Mouse (Mus musculus) adrenal gland, postnatal 4 days (tissue): ENCODE data around the gene Blcap. TPM values are rescaled to one million over a fixed set of nuclear protein-coding genes. Genes with fewer than 3 reads are reported as not detected.
"Not testable (repeated sequence)": the region's sequence is repeated elsewhere in the genome, so short reads cannot be mapped to it uniquely, and the experiment has no call there.

Source experiments
- DNase-seq, 2 experiments: peaks; one replicate each; pipeline ENCODE4 v3.0.0; 2021 to 2022; ENCODE audit warnings: low spot score in 2 of 2, mixed read lengths in 2 of 2
- long read RNA-seq, 2 experiments: library from polyadenylated mRNA; stranded (forward); transcript quantifications; one replicate each; pipeline ENCODE4 v2.0.0; 2021
- total RNA-seq, 2 experiments: library from RNA; stranded (reverse); gene quantifications; 2 replicates each; pipeline ENCODE4 v1.2.3; 2021

Blcap gene
- 100 to 1,000 TPM; 103 to 104 TPM for total RNA-seq
- long read RNA-seq, experiment 1, transcript Blcap-202 (2 exons, 2,056 nt), result major isoform, 88 of 103 reads
- long read RNA-seq, experiment 1, transcript Blcap-201 (2 exons, 2,108 nt), result minor isoform, 5 of 103 reads
- long read RNA-seq, experiment 1, partial matches to known transcripts, result 0 of 103 reads
- long read RNA-seq, experiment 1, other reads (novel, unspliced or antisense), result 10 of 103 reads
- long read RNA-seq, experiment 2, transcript Blcap-202 (2 exons, 2,056 nt), result major isoform, 71 of 109 reads
- long read RNA-seq, experiment 2, partial matches to known transcripts, result 0 of 109 reads
- long read RNA-seq, experiment 2, other reads (novel, unspliced or antisense), result 34 of 109 reads

DNA sequence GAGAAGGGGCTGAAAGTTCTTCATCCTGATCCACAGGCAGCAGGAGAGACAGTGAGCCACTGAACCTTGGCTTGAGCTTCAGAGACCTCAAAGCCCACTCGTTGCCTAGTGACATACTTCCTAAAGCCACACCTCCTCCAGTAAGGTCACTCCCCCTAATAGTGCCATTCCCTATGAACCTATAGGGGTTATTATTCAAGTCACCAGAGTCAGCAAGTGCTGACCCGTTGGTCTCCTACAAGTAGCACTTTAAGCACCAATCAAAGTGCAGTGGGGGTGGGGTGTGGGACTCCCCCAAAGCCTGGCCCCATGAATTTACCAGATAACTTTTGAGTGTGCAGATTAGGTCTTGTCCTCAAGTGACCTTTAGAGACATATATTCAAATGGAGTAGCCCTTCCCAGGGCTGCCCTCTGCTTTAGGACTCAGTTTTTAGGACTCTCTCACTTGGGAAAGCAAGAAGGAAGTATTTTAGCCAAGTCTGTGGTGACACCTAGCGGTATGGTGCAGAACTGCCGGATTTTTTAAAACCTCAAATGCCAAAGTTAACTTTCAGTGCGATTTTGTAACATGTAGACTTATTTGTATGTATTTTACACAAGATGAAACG is at the start of gene Blcap:
Gene Blcap, minus strand, starts transcription at position 51 of the 609 bp plus-strand sequence.
- no peak for DNase-seq

DNA sequence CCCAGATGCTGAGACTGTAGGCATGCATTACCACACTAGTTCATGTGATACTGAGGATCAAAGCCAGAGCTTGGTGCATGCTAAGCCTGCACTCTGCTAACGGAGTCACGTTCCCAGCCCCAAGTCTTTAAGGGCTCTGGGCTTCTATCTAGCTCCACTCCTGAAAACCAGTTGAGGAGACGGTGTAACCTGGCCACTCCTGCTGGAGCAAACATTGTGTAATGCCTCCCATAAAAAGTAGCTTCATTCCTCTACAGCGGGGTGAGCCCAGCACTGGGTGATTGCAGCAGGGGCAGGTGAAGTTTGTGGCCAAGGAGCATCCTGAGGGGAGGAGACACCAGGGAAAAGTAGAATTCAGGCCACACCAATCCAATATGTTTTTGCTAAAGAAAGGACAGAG is 47.3 kb upstream of the Blcap start:
- no peak for DNase-seq

DNA sequence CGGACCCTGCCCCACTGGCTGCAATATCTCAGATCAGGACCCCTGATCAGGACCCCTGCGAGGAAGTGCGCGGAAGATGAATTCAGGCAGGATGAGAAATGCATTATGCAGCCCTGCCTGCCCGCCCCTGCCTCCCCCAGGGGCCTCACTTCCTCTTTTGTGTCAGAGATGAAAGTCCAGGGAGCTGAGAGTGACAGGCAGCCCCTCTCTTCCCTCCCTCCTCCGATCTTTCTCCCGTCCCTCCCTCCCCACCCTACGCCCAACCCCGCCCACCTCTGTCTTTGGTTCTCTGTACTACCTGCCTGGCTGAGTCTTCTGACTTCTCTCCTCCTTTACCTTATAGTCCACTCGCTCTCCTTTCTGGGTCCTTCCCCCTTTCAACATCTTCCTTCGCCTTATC is 42.9 kb upstream of the Blcap start:
- no peak for DNase-seq

- no peak for DNase-seq
Observed at GRCm38 (mm10) chr2:157611735-157612134, 40.7 kb upstream of the Blcap start.

GRCm38 (mm10) chr2:157607542-157608236 is 36.6 kb upstream of the Blcap start:
- DNase-seq, result no peak

DNA sequence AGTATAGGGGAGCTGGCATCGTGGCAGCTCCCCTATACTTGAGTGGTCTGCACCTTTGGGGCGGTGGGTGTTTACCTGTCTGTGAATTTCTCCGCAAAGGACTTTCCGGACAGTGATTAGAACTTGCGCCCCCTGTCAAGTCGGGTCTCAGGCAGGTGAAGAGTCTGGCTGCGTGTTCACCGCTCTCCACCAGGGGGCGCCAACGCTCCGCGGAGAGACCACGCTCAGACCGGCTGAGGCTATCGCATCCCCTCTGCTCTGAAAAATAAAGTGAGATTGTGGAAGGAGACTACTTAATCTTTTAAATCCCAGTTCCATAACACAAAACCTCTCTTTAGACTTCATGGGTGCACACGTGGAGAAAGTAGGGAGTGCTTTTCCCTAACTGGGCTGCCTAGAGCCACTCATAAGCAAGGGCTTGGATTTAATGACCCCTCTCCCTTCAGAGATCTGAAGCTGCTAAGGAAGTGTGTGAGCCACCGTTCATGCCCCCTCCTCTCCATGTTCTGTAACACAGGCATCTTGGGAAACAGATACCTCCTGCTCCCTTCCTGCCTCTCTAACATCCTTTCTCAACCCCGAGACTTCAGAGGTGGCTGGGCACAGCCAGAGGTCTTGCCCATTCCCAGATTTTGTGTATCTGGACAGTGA is 34.1 kb upstream of the Blcap start:
- DNase-seq, result peak; percentile 57 to 60

DNA sequence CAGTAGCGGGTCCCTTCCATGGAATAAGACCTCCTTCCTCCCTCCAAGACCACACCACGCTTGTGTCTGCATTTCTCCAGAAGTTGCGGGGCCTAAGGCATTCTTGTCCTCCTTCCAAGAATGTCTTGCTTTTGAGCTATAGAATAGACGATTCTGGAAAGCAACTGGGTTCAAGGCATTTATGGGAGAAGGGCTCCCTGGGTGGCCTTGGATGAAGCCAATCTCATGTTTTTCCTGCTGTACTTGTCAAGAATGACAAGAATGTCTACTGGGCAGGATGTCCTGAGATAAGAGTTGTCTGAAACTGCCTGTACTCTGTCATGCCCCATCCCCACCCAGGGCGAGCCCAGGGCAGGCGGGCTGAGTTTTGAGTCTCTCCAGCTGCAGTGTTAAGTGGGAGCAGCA is 30.4 kb upstream of the Blcap start:
- DNase-seq, result no peak

DNA sequence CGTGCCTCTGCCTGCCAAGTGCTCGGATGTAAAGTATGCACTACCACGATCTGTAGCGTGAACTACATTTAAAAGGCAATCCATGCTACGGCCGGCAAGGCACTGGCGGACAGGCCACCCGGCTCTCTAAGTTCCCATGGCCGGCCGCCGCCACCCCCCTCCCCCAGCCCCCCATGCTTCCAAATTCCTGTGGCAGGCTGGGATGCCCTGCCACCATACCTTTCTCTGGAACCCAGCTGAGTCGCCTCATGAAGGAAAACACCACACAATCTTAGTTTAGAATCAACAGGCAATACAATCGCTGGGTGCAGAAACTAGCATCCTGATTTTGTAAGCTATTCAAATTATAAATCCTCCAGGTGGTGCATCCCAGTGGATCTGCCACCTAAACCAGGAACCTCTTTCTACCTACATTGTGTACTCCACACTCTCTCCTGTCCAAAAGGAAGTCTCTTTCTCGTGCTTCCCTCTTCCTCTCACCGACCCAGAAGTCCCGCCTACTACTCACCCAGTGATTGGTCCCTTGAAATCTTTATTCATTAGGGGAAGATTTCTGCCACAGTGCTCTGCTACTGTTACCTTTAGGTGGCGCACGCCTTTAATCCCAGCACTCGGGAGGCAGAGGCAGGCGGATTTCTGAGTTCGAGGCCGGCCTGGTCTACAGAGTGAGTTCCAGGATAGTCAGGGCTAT is 25.9 kb upstream of the Blcap start:
- no peak for DNase-seq

DNA sequence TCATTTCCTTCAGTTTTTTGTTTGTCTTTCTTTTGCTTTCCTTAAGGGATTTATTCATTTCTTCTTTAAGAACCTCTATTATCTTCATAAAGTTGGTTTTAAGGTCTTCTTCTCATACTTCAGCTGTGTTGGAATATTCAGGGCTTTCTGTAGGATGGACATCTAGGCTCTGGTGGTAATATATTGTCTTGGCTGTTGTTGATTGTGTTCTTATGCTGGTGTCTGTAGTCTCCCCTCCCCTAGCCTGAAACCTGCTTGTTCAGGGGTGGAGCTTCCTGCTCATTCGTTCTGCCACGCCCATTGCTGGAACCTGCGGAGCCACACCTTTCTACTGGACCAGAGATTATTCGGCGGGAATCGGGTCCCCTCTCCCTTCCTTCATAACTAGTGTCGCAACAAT is 14.3 kb upstream of the Blcap start:
- DNase-seq, result not testable (repeated sequence)

GRCm38 (mm10) chr2:157572786-157573185 is 1.7 kb upstream of the Blcap start:
- no peak for DNase-seq

DNA sequence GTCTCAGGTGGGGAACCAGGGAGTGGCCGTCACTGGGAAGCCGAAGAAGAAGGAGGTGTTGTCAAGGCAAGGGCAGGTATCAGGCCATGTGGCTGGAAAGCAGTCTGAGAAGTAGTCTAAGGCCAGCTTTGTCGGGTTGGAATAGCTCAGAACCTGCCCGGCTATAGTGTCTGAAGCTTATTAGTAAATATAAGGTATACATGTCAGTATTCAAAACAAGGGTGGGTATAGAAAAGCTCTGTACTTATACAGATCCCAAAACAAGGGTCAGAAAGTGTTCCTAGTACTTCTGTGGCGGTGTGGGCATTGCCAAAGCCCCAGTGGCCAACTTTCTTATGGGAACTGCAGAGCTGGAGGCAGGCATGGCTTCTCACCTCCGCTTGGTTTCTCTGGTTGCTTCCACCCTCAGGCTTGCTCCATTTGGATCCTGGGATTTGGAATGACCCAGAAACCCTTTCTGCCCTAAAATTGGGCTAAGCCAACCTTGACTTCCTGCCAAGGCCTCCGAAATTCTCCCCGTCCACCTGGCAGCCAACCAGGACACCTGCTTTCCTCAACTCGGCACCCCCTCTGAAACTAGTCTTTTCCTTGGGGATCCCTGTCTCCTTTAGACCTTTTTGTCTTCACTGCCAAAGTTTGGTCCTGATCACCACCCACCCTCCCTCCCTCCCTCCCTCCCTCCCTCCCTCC is 1.1 kb downstream of the Blcap start:
- DNase-seq, result no peak

DNA sequence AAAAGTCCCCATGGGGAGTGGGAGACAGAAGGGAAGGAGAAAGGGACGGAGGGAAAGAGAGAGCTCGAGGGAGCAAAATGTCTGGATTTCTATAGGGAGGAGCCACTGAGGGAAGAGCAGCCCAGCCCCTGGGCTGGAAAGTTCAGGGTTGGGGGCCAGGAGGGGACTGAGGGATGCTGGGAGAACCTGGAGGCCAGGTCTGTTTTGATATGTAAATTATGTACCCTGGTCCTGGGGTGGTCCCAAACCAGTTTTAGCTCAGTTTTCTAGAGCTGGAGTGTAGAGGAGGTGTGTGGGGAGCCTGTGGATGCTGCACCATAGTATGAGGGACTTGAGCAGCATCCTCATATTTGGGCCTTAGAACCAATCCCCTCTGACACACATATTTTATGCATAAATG is 2.2 kb downstream of the Blcap start:
- DNase-seq, result no peak

- no peak for DNase-seq
Observed at GRCm38 (mm10) chr2:157567235-157567961, 3.7 kb downstream of the Blcap start.

DNA sequence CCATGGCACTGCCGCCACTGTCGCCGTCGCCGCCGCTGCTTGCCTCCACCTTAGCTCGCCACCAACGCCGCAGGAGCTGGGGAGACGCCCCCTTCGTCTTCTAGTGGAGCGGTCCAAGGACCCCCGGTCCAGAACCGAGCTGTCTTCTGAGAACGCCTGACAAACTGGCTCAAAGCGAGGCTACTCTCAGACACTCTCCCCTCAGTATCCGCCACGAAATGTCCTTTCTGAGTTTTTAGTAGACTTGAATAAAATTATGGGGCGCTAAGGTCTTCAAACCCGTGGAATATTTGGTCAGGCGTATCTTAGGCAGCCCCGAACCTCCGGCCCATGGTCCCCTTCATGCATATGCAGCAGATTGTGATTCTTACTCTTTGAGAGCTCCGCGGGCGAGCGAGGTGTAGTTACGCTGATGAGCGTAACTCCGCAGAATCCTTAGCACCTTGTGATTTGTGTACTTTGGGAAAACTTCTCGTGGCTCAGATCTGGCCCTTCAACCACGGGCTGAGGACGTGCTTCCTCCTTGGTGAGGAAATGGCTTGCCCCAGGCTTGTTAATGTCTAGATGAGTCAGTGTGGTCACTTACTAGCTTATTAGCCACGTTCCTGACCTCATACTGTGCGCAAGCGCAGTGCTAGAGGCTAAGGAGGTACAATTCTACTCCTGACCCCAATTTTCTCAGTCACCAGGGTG is 4.7 kb downstream of the Blcap start:
- peak; percentile 58 to 75 for DNase-seq

- no peak for DNase-seq
Observed at GRCm38 (mm10) chr2:157565898-157566259, 5.2 kb downstream of the Blcap start.

GRCm38 (mm10) chr2:157565446-157565845 is 5.6 kb downstream of the Blcap start:
- DNase-seq, result no peak

- DNase-seq, result no peak
Observed at GRCm38 (mm10) chr2:157564723-157565122, 6.4 kb downstream of the Blcap start.

- no peak for DNase-seq
Observed at GRCm38 (mm10) chr2:157563031-157563430, 8.0 kb downstream of the Blcap start.

DNA sequence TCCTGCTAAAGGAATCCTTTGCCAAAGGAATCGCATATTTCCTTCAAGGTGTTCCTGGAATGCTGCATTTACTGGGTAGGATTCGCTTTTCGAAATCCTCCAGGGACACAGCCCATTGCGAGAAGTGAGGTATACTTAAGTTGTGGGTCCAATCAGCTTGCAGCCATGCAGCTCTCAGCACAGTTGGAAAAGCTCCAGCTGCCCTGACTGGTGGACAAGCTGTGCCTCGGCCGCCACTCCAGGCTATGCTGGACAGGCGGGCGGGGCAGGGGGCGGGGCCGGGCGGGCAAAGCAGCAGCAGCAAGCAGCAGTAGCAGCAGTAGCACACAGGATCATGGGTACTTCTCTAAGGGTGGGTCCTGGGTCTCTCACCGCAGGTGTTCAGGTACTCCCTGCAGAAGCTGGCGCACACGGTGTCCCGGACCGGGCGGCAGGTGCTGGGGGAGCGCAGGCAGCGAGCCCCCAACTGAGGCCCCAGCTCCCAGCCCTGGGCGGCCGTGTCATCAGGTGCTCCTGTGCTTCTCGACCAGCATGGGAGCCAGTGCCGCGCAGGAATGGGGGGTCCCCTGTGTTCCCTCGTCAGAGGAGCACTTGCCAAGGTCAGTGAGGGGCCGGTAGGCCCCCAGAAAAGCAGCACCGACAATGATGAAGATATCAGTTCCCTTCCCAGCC is 9.8 kb downstream of the Blcap start:
- DNase-seq, result peak in 1 of 2 experiments; percentile 65
